ENCODE assay signal across 13 mouse cellular contexts in genomic region chr15:95856684-95857595, GRCm38 (mm10).
DNase-seq lines count a peak whose midpoint lies in the region; ATAC-seq lines count a peak whose summit lies in the region.
"Had no signal": no experiment of that assay in that cellular context is flagged by ENCODE, and none has a peak within 500 bp of the region (broad histone marks: within the 10 kb centered on the region; RNA-seq: fewer than 3 reads in every experiment).

No protein-coding gene starts in this region.

- H3K4me3 ChIP-seq in kidney, embryonic 15.5 days (replicated peaks) = no peak overlapping the region
- H3K4me3 ChIP-seq: neural tube, embryonic 15.5 days had no signal

- H3K4me1 ChIP-seq in kidney, embryonic 15.5 days = peaks cover 29% of the 10 kb centered on the region
- H3K4me1 ChIP-seq: neural tube, embryonic 15.5 days had no signal

- H3K36me3 ChIP-seq in kidney, embryonic 15.5 days = no peaks in the 10 kb centered on the region
- H3K36me3 ChIP-seq: neural tube, embryonic 15.5 days had no signal

- no peak overlapping the region for H3K9ac ChIP-seq in kidney, embryonic 15.5 days
- H3K9ac ChIP-seq: neural tube, embryonic 15.5 days had no signal

- H3K27me3 ChIP-seq in kidney, embryonic 15.5 days = no peaks in the 10 kb centered on the region
- H3K27me3 ChIP-seq: neural tube, embryonic 15.5 days had no signal

- no peaks in the 10 kb centered on the region for H3K9me3 ChIP-seq in kidney, embryonic 15.5 days (replicated peaks)
- H3K9me3 ChIP-seq: neural tube, embryonic 15.5 days had no signal

- DNase-seq in frontal cortex, postnatal 10 days (ENCODE audit: low spot score in 2 of 2) = no peak
- DNase-seq in kidney, adult 9 months = no peak
- DNase-seq in right cerebral cortex, adult 18-20 months = peak; percentile 24
- no peak for DNase-seq in right cerebral cortex, postnatal 36 days (ENCODE audit: low spot score in 2 of 2)
- DNase-seq in urinary bladder, postnatal 36 days (ENCODE audit: low spot score in 2 of 2) = no peak
- no peak for DNase-seq in ovary, postnatal 14 days (ENCODE audit: low spot score)
- DNase-seq: right cerebral cortex, postnatal 4 days; thymus, adult 2 months had no signal

- H3K27ac ChIP-seq in kidney, embryonic 15.5 days = peak overlapping the region; percentile 51
- H3K27ac ChIP-seq: neural tube, embryonic 15.5 days had no signal

- ATAC-seq in frontal cortex, adult (ENCODE audit: low TSS enrichment) = peak; percentile 89
- ATAC-seq in kidney, embryonic 15.5 days (replicated peaks; ENCODE audit: low FRiP score) = peak; percentile 55
- ATAC-seq: forebrain, embryonic 14.5 days; midbrain, embryonic 16.5 days had no signal

- no peak overlapping the region for H3K4me2 ChIP-seq in kidney, embryonic 15.5 days
- H3K4me2 ChIP-seq: neural tube, embryonic 15.5 days had no signal

- WGBS in kidney, embryonic 15.5 days = 50% methylated on average over 8 of the region's 8 CpGs
